Mouse (Mus musculus): ENCODE data around the gene Olfr869.

The Olfr869 gene

DNA sequence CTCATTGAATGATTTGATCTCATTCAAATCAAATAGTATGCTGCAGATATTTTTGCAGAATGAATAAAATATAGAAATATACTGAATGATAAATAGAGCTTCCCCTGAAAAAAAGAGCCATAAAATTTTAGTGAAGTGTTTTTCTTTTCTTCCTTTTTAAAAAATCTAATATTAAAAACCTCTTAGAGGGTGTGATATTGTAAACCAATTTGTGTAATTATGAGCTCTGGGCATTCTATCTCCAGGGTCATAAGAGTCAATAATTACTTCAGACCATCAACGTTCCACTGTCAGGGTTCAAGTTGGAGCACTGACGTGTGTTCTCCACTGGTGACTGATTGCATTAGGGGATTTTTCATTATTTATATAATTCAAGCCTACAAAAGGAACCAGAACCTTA, at the start of gene Olfr869:
TSS of gene Olfr869 (plus strand) at position 301 of the 400 bp plus-strand sequence.
- no peak for DNase-seq (ENCODE audit: low read depth, low spot score)

DNA sequence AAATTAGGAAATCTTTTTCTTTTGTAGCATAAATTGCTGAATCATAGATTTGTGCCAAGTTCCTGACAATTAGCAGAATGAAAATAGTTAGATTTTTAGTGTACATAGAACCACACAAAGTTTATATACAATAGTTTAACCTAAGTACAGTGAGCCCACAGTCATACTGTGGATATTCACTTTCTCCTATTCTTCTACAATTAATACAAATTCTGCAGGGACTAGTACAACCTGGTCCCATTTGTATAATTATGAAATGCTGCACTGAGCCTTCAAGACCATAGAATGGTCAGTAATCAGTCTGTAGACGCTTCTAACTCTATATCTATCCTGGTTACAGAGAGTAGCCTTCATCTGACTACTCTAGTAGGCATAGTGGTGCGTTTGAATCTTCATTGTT, 30.5 kb upstream of the Olfr869 start, which contains the start of gene Olfr868:
TSS of gene Olfr868 (plus strand) at position 301 of the 400 bp plus-strand sequence.
- DNase-seq (ENCODE audit: low read depth, low spot score): no peak

DNA sequence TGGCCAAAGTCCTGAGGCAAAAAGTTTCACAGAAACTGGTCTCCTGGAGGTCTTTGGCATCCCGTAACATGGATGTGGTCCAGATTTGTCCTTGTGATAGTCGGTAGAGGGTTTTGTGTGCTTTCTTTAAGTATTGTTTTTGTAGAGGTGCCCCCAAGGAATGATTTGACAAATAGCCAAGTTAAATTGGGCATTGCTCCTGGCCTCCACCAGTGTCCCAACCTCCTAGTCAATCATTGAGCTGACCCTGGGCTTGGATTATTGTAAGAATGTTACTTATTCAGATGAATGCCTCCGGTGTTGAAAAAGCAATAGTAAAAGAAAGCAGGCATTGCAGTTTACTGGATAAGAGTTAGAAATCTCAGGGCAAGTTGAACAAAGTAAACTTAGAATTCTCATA, 20.9 kb downstream of the Olfr869 start:
- DNase-seq (ENCODE audit: low read depth, low spot score): no peak

DNA sequence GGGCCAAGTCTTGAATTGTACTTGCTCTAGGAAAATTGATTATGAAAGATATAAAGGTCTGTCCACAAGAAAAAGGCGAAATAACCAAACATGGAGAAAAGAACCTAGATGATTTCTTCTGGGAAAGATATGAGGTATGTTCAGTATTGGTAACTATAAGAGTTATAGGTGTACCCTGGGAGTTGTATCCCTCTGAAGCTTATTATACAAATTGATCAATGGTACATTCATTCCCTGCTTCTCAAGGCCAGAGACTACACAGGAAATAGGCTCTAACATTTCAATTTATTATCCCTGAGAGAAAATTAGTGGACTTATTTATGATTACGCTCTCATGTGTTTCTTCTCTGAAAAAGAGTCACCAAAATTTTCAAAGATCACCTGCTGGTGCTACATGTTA, 45.1 kb downstream of the Olfr869 start, which contains the start of gene Olfr870:
TSS of gene Olfr870 (minus strand) at position 101 of the 400 bp plus-strand sequence.
- no peak for DNase-seq (ENCODE audit: low read depth, low spot score)

DNA sequence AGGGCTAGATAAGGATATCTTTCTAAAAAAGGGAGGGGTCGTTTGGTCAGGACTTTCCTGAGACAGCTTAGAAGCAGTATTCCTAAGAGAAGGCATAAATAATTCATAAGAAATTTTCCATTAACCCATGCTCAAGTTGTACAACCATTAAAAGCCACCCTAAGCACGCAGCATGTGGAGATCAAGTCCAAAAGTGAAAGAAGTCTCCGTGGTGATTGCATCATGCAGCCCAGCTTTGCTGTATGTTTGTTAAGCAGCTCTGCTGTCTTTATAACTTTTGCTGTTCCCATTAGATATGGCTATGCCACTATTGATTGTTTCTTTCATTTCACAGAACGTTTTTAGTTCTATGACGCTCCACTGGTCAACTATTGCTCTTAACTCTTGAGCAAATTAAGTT, 50.7 kb downstream of the Olfr869 start:
- no peak for DNase-seq (ENCODE audit: low read depth, low spot score)

Data from brain, adult 2 months (tissue).